Mouse (Mus musculus) neural tube, embryonic 10.5 days (tissue): Measurements from ENCODE around the gene Camk2b.

ENCODE experiments used
- DNase-seq: peaks from one replicate; pipeline ENCODE4 v3.0.0-alpha.2; 2017; ENCODE audit warnings: low spot score; ENCODE audit errors: extremely low spot score

Camk2b gene

GRCm38 (mm10) chr11:5988126-5988525 is 78.0 kb downstream of the Camk2b start:
- DNase-seq: no peak

- no peak for DNase-seq
Measured at GRCm38 (mm10) chr11:5983629-5984028, 82.5 kb downstream of the Camk2b start.

GRCm38 (mm10) chr11:5981323-5981722 is 84.8 kb downstream of the Camk2b start:
- DNase-seq: no peak

GRCm38 (mm10) chr11:5980561-5980960 is 85.6 kb downstream of the Camk2b start:
- no peak for DNase-seq

GRCm38 (mm10) chr11:5980108-5980507 is 86.1 kb downstream of the Camk2b start:
- no peak for DNase-seq

DNA sequence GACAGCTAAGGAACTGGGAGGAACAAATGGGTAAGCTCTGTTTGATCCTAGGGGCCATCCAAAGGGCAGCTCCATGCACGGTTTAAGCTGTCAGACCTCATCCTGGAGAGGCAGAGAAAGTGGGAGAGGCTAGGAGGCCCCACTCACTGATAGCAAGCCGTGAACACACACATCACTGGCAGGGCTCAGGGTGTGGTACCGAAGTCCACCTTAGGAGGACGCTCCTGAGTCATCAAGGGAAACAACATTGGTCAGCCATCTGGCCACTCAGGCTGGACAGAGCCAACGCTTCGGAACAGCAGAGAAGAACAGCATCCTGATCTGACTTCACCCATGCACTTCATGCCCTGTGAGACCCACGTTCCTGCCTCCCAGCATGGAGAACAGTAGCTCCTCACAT is 87.1 kb downstream of the Camk2b start:
- no peak for DNase-seq

DNA sequence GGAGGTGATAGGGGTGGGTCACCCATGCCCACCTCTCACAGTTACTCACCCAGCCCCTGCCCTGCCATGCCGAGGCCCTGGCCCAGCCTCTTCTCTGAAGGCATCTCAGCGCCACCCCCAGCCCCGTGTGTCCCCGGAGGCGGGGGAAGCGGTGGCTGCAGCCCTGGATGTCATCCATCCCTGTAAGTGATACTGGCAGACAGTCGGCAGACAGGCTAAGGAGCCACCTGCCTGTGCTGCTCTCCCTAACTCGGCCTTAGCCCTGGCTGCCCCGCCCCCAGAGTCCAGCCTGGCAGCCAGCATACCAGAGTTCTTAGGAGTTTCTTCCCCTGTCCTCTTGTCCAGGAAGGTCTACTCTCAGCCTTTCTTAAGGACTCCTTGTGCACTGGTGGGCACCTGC is 90.1 kb downstream of the Camk2b start:
- DNase-seq: no peak

DNA sequence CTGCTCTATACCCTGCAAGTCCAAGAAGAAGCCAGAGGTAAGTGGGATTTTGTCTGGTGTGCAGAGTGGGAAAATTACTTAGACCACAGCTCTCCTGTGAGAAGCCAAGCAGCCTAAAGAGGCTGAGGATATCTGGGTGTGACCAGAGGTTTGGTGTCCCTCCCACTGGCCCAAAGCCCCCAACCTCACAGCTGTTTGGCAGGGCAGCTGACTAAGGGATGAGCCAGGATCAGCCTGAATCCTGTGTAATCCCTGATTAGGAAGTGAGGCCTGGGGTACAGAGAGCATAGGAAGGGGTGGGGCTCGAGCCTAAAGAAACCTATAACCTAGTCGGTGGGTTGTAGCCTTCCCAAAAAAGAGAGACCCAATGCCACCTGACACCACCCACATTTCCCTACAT is 91.1 kb downstream of the Camk2b start:
- DNase-seq: no peak

GRCm38 (mm10) chr11:5974053-5974452 is 92.1 kb downstream of the Camk2b start:
- no peak for DNase-seq

GRCm38 (mm10) chr11:5973151-5973550 is 93.0 kb downstream of the Camk2b start:
- no peak for DNase-seq

GRCm38 (mm10) chr11:5971202-5971601 is 95.0 kb downstream of the Camk2b start:
- DNase-seq: no peak

GRCm38 (mm10) chr11:5968223-5968622 is 97.9 kb downstream of the Camk2b start:
- DNase-seq: no peak

- DNase-seq: no peak
Measured at GRCm38 (mm10) chr11:5966751-5967150, 99.4 kb downstream of the Camk2b start.

DNA sequence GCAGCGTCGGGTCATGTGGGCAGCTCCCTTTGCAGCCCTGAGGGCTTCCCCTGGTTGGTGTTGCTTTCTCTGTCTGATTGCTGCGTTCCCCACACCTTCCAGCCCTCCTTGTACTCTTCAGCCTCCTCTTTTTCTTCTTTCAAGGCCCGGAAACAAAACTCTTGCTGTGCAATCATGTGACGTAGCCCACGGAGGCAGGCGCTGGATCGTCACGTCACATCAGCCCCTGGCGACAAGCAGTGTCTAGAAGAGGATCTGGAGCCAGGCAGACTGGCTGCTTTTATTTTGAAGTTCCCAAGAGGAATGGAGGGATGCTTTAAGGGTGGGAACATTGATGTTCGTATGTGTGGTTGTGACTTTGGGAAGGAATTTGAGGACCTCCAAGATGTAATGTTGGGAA is 100.3 kb downstream of the Camk2b start:
- no peak for DNase-seq

GRCm38 (mm10) chr11:5960051-5960450 is 106.1 kb downstream of the Camk2b start:
- no peak for DNase-seq

- peak; percentile 97 for DNase-seq
Measured at GRCm38 (mm10) chr11:5955546-5956276, 110.5 kb downstream of the Camk2b start, which contains the start of gene Ykt6. Gene Ykt6 (plus strand): TSS chr11:5955693.

DNA sequence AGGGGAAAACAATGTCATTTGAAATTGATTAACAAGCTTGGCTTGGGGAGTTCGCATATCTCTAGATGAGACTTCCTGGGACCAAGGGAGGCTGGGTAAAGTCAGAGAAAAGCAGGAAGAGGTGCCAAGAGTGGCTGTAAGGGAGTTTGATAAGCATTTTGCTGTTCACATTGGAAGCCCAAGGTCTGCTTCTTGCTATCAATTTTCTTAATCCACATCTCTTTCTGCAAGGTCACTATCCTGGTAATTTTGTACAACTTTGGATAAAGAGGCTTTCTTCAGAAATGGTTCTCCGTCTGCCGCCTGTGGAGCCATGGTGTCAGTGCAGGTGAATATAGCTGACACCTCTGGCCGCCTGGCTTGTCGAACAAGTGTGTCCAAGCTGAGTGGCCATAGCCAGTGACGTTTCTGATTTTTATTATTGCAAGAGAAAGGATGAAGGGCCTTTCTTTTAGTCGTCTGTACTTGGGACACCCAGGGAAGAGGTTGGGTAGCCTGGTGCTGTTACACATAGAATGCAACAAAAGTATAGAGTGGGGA is 111.1 kb downstream of the Camk2b start:
- peak; percentile 51 for DNase-seq

GRCm38 (mm10) chr11:5954435-5954834 is 111.7 kb downstream of the Camk2b start:
- DNase-seq: no peak

DNA sequence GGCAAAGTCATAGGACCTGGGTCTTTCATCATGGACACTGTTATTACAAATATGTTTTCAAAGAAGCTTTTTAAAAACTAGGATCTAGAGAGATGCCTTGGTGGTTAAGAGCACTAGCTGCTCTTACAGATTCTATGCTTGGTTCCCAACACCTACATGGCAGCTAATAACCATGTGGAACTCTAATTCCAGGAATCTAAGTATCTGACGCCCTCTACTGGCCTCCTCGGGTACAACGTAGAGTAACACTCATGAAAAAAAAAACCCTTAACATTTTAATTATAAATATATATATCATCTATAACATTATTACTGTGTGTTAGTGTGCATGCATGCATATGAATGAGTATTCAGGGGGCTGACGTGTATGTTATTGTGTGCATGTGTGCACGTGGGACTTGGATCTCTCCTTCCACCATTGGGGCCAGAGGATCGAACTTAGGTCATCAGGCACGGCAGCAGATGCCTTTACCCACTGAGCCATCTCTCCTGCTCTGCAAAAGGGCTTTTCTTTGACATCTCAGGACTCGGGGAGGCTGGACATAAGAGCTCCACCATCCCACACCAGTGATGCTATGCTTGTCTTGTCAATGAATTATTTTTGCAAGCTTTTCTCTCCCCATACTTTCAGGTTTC is 112.9 kb downstream of the Camk2b start:
- DNase-seq: no peak

DNA sequence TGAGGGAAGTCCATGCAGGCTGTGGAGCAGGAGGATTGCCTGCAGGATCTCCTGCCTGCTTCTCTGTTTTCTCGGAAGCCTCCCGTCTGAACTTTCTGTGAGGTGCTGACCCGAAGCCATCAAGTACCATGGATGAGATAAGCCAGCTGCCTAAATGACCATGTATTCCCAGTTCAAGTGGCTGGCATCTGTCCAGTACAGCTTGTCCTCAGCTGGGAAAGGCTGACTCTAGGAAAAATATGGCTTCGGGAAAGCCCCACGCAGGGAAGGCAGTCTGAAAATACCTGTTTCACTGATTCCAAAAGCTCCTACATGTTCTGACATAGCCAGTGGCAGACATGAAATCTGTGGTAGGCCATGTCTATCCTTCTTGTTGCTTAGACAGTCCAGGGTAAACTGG is 113.7 kb downstream of the Camk2b start:
- DNase-seq: no peak

DNA sequence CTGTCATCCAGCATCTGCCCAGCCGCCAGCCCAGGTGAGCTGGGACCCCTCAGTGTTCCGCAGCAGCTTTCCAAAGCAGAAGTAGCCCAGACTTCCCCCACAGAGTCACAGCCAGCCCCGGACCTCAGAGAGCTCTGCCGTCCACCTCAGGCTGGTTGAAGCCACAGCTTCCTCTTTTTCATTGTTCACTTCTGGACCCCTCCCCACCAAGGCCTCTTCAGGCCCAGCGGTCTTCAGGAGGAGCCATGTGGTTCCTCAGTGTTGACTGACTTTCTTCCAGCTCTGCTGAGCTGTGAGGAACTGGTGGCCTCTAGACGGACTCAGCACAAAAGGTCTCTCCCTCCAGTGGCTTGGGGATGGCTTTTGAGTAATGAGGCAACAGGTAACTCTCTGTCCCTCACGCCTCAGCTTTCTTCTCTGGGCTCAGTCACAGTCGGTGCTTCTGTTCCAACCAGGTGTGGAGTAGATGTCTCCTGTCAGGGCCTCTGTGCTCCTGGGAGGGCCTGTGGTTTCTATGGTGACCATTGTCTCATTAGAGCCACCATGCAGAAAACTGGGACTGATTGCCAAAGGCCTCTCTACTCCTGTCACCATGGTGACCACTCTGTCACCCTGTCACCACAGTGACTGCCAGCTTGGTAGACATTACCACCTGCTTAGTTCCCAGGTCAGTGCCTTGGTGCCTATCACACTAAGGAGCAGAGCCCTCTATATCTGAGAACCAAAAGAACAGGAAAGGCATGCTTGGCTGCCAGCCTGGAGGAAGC is 116.4 kb downstream of the Camk2b start, which contains the start of gene Gck:
Gene Gck (minus strand): TSS at position 496 of the 767 bp plus-strand sequence.
- DNase-seq: no peak
